Mouse (Mus musculus) cerebellum, postnatal 25 days (tissue): ENCODE data around the gene Synj2.

ENCODE experiments used
- DNase-seq, 2 experiments: peaks; one replicate each; pipeline ENCODE4 v3.0.0; 2021; ENCODE audit warnings: mixed read lengths in 2 of 2

The Synj2 gene

GRCm38 (mm10) chr17:5976221-5977055 lies 35.4 kb downstream of the Synj2 start:
- DNase-seq: peak in 1 of 2 experiments; percentile 16

- DNase-seq: no peak
Measured at GRCm38 (mm10) chr17:5977056-5977920, 36.2 kb downstream of the Synj2 start.

- no peak for DNase-seq
Measured at GRCm38 (mm10) chr17:5977921-5978504, 36.9 kb downstream of the Synj2 start.

- peak in 1 of 2 experiments; percentile 23 for DNase-seq
Measured at GRCm38 (mm10) chr17:5978505-5979077, 37.5 kb downstream of the Synj2 start.

- DNase-seq: peak; percentile 22 to 54
Measured at GRCm38 (mm10) chr17:5980860-5981259, 39.8 kb downstream of the Synj2 start.

GRCm38 (mm10) chr17:5983150-5983549 lies 42.1 kb downstream of the Synj2 start:
- DNase-seq: no peak

- peak; percentile 34 to 41 for DNase-seq
Measured at GRCm38 (mm10) chr17:5983901-5984300, 42.8 kb downstream of the Synj2 start.

- no peak for DNase-seq
Measured at GRCm38 (mm10) chr17:5984700-5985231, 43.7 kb downstream of the Synj2 start.

- no peak for DNase-seq
Measured at GRCm38 (mm10) chr17:5985271-5985670, 44.2 kb downstream of the Synj2 start.

GRCm38 (mm10) chr17:5987271-5988056 lies 46.4 kb downstream of the Synj2 start:
- DNase-seq: no peak

- no peak for DNase-seq
Measured at GRCm38 (mm10) chr17:5988102-5988501, 47.0 kb downstream of the Synj2 start.

GRCm38 (mm10) chr17:5992866-5993580 lies 51.9 kb downstream of the Synj2 start:
- DNase-seq: no peak

- DNase-seq: no peak
Measured at GRCm38 (mm10) chr17:5993581-5994260, 52.6 kb downstream of the Synj2 start.

- no peak for DNase-seq
Measured at GRCm38 (mm10) chr17:5994606-5995005, 53.5 kb downstream of the Synj2 start.

GRCm38 (mm10) chr17:5996589-5996988 lies 55.5 kb downstream of the Synj2 start:
- no peak for DNase-seq

- DNase-seq: peak; percentile 83 to 84
Measured at GRCm38 (mm10) chr17:5997380-5998234, 56.5 kb downstream of the Synj2 start.

GRCm38 (mm10) chr17:5998235-5998500 lies 57.1 kb downstream of the Synj2 start:
- no peak for DNase-seq

- DNase-seq: no peak
Measured at GRCm38 (mm10) chr17:5999039-5999543, 58.0 kb downstream of the Synj2 start.

GRCm38 (mm10) chr17:6000864-6001319 lies 59.8 kb downstream of the Synj2 start:
- peak; percentile 87 to 88 for DNase-seq
